Mouse (Mus musculus) B cell, adult 67 days (primary cell): Measurements from ENCODE around the gene Ell3. TPM values are rescaled to one million over a fixed set of nuclear protein-coding genes. Genes with fewer than 3 reads are reported as not detected.

Source experiments
- total RNA-seq, 2 experiments: library from RNA; stranded (reverse); gene quantifications; 4 replicates each; pipeline ENCODE4 v1.2.4; 2023

Ell3 gene
- 100 to 1,000 TPM in 1 of 2 experiments, 10 to 100 TPM in 1; 97.4 to 105 TPM for total RNA-seq

DNA sequence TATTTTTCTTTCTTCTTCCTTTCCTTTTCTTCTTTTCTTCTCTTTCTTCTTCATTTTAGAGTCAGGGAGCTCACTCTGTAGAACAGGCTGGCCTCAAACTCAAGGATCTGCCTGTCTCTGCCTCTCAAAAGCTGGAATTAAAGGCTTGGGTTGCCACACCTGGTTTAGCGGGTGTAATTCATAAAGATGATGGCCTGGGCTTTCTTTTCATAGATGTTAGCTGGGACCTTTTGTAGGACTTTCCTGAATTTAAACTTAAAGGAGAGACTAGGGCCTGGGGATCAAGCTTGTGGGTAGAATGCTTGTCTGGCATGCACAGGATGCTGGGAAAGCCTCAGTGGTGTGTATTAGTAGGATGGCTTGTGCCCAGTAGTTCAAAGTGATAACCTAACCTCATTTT, at the start of gene Ell3:
Gene Ell3 (minus strand): TSS at position 101 of the 400 bp plus-strand sequence.

DNA sequence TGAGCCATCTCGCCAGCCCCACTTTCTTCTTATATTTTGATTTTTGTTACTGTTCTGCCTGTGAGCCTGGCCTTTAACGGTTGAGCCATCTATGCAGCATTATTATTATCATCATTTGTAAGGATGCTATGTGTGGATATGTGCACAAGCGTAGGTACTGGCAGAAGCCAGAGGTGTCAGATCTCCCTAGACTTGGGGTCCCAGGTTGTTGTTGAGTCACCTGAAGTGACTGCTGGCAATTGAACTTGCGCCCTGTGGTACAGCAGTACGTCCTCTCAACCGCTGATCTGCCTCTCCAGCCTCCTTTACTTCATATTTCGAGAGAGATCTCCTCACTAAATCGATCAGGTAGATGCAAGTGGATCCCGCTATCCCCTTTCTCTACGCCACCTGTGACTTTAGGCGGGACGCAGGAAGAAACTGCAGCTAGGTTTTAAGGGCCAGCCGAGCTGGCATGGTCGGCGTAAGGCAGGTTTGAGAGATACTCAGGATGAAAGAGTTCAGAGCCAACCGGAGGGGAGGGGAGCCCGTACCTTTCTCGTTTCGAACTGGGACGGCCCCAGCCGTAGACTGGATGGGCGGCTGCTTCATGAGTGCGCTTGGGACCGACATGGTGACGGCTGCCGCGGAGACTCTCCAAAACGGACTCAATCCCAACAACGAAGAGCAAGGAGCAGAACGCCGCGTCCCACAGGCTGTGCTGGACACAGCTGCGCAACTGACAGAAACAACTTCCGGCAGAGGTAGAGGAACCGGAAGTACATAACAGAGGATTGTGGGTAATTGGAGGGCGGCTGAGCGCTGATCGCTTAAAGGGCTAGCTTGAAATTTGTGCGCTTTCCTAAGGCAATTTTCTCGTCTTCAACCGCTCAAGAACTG, 29.5 kb upstream of the Ell3 start, which contains the start of gene Mfap1b:
Gene Mfap1b (minus strand): TSS at position 767 of the 879 bp plus-strand sequence.

DNA sequence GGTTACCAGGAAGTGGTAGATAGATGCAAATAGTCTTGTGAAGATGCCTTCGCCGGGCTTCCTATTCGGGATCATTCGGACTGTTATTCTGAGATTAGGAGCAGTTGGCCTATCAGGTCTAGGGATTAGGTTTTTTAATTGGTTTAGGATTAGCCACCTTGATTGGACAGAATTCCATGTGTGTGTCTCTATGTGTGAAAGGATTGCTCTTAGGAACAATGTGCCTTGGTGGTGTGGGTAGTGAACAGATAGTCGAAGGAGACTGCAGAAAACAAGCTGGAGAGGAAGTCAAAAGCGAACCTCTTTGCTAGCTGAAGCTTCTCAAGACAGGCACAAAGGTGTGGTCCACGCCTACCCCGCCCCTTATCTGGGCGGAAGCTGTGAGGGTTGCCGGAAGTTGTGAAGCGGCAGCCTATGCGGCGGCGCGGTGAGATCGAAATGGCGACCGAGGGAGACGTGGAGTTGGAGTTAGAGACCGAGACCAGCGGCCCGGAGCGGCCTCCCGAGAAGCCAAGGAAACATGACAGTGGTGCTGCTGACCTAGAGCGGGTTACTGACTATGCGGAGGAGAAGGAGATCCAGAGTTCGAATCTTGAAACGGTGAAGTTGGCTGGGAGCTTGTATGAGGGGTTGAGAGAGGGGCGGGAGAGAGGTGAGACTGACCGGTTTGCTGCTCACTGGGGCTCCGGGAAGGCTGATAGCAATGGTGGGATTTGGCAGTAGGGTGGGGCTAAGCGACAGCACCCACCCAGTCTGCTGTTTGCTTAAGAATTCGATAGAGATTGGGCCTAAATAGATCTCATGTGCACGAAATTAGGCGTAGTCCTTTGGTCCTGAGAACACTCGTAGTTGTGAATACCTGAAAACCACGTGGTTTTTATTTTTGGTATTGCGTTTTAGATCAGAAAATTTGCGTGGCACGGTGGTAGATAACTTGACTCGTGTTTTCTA, 12.9 kb upstream of the Ell3 start, which contains the start of gene Serinc4:
Gene Serinc4 (minus strand): TSS at position 90 of the 951 bp plus-strand sequence.

DNA sequence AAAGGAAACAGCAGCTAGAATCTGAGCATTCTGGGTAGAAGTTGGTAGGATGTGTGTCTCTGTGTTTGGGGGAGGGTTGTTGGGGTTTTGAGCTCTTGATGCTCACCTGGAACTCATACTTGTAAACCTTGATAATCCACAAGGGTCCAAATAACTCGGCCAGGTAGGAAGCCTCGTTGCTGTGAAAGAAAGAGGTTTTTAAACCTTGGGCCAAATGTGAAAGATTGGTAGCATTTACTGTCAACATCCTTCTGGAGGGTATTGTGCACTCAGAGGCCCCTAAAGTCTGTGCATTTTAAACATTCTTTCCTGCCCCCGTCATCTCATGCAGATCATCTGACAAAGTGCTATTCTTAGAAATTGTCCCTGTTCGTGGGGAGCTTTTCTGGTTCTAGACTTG, 8.9 kb upstream of the Ell3 start, which contains the start of gene Hypk:
Gene Hypk (plus strand): TSS at position 301 of the 400 bp plus-strand sequence.

DNA sequence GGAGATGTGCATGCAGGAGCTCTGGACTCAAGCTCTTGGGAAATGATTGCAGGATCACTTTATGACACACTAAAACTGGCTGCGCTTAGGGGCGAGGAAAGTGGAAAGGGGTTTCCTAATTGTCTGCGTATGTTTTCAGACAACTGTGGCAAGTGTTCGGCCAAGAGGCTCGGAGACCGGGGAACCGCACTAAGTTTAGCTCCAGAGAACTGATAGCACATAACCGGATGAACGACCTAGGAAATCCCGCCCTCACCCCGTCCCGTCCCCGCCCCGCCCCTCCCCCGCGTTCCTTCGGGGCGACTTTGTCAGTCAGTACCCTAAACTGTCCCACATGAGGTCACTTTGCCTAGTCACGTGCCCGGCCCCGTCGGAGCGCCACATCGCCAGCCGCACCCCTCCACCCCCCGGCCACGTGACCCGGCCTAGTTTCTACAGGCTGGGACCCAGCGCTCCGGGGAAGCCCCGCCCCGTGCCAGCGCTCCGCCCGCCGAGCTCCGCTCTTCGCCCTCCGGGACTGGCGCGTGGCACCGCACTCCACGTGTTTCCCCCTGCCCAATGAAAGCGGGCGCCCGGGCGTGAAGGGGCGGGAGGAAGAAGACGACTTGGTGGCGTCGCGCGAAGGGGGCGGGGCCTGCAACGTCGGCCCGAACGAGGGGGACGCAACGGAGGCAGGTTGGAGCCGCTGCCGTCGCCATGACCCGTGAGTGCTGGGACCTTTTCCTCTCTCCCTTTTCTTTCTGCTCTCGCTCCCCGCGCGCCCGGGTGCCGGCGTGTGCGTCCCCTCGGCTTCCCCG, 4.9 kb upstream of the Ell3 start, which contains the start of gene Serf2:
Gene Serf2 (plus strand): TSS at position 457 of the 797 bp plus-strand sequence.

DNA sequence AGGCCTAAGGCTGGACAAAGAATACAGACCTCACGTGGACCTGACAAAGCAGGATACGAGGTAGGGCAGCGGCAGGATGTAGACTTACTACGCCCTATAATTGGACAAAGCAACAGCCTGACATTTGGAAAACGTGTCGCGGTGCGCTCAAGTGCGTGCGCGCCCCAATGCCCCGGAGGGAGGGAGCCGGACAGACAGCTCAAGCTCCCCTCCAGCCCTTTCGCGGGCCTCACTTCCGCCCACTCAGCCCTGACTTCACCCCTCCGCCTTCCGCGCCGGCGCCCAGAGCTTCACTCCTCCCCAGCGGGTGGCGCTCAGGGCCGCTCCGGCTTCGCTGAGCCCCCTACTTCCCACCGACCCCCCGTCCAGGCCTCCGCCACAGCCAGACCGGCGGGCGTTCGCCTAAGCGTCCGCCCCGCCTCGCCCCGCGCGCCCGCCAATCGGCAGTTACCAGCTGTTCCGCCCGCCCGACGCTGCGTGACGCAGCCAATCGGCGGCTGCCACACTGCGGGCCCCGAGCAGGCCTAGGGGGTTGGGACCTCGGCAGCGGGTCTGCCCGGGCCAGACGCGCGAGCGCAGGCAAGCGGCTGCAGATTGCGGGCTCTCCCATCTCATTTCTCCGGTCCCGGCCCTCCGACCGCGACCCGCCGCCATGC, 30.6 kb downstream of the Ell3 start, which contains the start of the genes Pdia3 and Catsper2:
Gene Pdia3 (plus strand): TSS at position 389 of the 656 bp plus-strand sequence.
Gene Catsper2 (minus strand): TSS at position 406 of the 656 bp plus-strand sequence.

Other genes starting within 250 kb of the Ell3 start
- gene Trp53bp1, start 172.9 kb downstream of the Ell3 start, total RNA-seq, result 100 to 1,000 TPM; 105 to 109 TPM
- under 1 TPM in 1 of 2 experiments, not detected in 1; 0.09 TPM for gene Map1a, start 154.7 kb downstream of the Ell3 start, total RNA-seq
- gene Ppip5k1, start 88.9 kb downstream of the Ell3 start, total RNA-seq, result 10 to 100 TPM; 30.0 to 32.7 TPM
- gene Ckmt1, start 86.6 kb downstream of the Ell3 start, total RNA-seq, result not detected
- gene Strc, start 57.1 kb downstream of the Ell3 start, total RNA-seq, result under 1 TPM in 1 of 2 experiments, not detected in 1; 0.18 TPM
- gene Pdia3, start 30.5 kb downstream of the Ell3 start, total RNA-seq, result 100 to 1,000 TPM; 150 to 171 TPM
- gene Catsper2, start 30.5 kb downstream of the Ell3 start, total RNA-seq, result 1 to 10 TPM; 2.7 to 4.2 TPM
- 100 to 1,000 TPM; 249 to 301 TPM for gene Serf2, start 4.9 kb upstream of the Ell3 start, total RNA-seq
- 10 to 100 TPM; 35.9 to 40.2 TPM for gene Hypk, start 9.0 kb upstream of the Ell3 start, total RNA-seq
- gene Serinc4, start 12.5 kb upstream of the Ell3 start, total RNA-seq, result 1 to 10 TPM; 1.2 to 2.2 TPM
- 10 to 100 TPM; 45.8 to 48.2 TPM for gene Mfap1b, start 29.8 kb upstream of the Ell3 start, total RNA-seq
- gene Mfap1a, start 62.4 kb upstream of the Ell3 start, total RNA-seq, result 10 to 100 TPM; 54.6 to 57.1 TPM
- 10 to 100 TPM; 17.1 to 17.6 TPM for gene Wdr76, start 62.4 kb upstream of the Ell3 start, total RNA-seq